Mouse (Mus musculus) ovary, postnatal 10 days (tissue): ENCODE data around the gene Dus1l.
"Not testable (repeated sequence)": the region's sequence is repeated elsewhere in the genome, so short reads cannot be mapped to it uniquely, and the experiment has no call there.

ENCODE experiments used
- DNase-seq: peaks from one replicate; pipeline ENCODE4 v3.0.0; 2022; ENCODE audit warnings: low spot score

Gene Dus1l

DNA sequence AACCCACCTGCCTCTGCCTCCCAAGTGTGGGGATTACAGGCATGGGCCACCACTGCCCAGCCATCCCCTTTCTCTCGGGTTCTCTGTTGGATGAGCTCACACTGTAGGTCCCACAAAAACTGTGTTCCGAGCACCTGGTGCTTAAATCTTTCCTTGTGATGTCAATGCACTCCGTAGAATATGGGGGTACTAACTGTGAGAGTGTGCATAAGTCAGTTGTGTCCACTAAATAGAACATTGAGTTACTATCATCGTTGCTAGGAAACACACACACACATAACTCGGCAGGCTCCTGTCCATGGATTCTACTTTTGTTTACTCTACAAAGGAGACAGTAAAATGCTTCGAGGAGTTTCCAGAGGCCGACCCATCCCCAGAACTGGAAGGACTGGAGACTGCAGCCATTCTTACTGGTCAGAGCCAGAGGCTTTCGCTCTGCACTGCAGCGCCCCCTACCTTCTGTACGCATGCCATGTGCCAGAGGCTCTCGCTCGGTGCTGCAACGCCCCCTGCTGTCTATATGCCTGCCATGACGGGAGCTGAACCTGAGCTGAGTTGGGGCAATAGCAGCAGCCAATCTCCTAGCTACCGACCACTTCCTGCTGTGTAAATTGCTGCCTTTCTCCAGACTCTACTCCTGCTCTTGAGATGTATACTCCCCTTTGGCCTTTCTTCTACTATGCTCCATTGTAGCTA lies 20.3 kb downstream of the Dus1l start:
- peak; percentile 96 for DNase-seq

DNA sequence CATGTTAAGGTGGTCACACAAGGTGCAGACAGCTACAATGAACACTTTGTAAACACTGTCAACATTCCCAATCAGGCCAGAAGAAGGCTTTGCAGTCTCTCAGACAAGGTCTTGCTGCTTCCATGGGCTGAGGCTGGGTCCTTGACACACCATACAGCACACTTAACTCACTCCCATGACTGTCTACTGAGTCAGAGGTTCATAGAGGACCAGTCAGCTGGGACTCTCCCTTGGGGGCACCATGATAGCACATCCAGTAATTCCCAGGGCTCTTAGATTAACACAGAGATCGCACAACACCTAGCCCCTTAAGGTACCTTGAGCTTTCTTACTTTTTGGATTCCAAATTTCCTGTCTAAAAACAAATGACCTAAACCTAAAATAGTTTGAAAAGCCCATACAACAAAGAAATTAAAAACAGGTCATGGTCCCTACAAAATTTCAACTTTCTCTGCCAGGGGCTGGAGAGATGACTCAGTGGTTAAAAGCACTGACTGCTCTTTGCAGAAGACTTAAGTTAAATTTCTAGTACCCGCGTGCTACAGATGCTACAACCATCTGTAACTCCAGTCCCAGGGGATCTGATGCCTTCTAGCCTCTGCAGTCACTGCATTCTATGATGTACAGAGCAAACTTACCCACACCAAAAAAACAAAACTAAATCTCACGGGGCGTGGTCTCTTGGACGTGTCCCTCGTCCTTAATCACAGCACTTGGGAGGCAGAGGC lies 22.6 kb downstream of the Dus1l start:
- no peak for DNase-seq

DNA sequence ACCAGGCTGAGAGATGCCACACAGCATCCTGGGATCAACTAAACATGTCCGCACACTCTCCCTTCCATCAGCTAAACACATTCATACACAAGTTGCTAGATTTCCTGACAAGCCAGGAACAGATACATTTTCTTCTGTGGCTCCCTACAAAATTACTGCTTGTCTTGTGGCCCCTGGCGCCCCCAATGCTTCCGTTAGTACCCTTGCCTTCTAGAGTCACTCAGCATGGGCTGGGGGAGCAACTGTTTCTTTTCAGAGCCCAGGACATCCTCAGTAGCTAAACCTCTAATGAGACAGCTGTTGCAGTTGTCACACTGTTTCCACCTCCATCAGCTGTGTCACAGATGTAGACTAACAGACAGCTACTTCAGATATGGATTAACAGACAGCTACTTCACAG lies 23.5 kb downstream of the Dus1l start:
- DNase-seq: no peak

DNA sequence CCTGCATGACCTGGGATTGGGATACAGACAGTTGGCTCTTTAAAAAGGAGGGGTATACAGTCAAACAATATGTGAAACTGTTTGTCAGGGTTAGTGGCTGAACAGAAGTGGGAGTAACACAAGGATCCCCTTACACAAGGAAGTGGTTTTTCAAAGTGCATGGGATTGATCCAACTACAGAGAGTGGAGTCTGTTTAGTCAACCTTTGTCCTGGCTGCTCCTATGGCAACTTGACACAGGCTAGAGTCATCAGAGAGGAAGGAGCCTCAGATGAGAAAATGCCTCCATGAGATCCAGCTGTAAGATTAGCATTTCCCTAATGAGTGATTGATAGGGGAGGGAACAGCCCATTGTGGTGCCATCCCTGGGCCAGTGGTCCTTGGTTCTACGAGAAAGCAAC lies 28.0 kb downstream of the Dus1l start:
- DNase-seq: no peak

DNA sequence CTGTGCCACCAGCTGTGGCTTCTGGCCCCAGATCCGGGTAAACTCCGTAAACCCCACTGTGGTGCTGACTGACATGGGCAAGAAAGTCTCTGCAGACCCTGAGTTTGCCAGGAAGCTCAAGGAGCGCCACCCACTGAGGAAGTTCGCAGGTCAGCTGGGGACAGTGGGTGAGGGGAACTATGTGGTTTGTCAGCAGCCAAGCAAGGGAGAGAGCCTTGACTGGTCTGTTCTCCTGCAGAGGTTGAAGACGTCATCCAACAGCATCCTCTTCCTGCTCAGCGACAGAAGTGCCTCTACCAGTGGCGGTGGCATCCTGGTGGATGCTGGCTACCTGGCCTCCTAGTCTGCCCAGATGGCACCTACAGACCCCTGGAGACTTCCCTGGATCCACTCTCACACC lies 29.2 kb downstream of the Dus1l start:
- not testable (repeated sequence) for DNase-seq

DNA sequence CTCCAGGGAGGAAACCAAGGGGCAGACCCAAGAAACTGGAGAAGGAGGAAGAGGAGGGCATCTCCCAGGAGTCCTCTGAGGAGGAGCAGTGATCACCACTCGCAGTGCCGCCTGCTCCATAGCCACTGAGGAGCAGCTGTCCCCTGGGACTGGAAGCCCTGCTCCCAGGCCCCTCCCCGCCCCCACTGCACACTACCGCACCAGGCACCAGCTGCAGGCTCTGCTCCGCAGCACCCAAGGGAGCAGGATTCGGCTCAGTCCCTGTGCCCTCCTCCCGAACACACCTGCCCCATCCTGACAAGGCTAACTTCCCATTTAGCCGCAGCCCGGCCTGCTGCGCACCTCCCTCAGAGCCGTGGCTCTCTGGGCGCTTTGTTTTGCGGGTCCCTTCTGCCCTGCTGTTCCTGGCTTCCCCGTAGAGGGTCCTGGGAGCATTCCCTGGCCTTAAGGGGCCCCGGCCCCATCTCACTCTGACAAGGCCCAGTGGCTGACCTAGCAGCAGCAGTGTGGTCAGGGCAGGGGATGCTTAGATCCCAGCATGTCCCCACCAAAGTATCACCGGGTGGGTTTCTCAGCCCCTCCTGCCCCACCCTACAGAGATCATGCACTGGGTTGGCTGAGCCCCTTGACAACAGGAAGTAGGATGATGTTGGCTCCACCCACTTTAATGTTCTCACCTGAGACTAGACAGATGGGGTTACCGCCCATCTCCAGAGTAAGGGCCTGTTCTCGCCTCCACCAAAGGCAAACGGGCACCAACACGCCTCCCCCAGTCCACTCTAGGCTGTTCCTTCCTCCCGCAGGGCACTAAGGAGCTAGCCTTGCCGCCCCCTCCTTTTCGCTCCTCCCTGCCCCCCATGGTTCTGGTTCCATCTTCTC lies 32.8 kb downstream of the Dus1l start:
- DNase-seq: not testable (repeated sequence)

DNA sequence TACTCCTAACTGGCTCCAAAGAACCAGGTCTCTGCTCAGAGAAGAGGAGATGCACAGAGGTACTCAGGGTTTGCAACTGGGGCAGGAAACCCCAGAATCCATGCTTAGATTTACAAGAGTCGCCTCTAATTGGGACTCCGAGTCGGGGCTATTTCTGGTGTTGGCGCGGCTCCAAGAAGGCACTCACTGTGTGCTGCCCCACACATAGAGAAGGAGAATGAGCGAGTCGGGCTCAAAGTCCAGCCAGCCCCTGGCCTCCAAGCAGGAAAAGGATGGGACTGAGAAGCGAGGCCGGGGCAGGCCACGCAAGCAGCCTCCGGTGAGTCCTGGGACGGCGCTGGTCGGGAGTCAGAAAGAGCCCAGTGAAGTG lies 33.5 kb downstream of the Dus1l start, which contains the start of gene Hmga1b:
Gene Hmga1b (plus strand): TSS at position 123 of the 370 bp plus-strand sequence.
- DNase-seq: not testable (repeated sequence)

DNA sequence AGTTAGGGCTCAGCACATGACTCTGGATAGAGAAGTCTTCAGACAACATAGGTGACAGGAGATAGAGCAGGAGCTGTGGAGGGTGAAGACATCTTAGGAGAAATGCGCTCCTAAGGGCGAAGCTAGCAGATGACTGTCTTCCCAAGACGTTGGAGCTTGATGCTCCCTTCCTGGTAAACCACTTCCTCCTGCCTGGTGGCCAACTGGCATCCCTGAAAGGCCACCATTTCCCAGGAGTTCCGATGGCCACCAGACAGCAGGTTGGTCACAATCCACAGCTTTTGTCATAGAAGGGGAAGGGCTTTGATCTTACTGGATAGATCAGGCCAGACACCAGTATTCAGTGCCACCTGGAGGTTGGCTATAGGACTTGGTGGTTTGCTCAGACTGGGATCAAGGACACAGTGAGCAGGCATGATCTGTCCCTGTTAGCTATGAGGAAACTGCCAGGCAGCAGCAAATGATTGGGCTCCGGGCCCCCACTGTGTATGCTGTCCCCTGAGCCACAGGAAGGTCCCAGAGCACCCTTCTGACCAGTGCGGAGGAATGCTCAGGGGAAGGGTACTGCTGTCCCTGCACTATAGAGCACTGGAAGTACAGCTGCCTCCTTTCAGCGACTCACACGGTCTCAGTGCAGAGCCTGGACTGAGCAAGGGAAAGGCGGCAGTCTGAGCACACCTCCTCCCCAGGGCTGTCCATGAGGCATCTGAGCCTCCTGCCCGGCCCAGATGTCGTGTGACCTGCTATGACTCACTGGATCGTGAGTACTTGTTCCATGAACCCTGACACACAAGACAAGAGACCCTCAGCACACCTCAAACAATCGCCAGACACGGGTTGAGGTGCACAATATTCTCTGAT lies 34.2 kb downstream of the Dus1l start:
- DNase-seq: no peak

DNA sequence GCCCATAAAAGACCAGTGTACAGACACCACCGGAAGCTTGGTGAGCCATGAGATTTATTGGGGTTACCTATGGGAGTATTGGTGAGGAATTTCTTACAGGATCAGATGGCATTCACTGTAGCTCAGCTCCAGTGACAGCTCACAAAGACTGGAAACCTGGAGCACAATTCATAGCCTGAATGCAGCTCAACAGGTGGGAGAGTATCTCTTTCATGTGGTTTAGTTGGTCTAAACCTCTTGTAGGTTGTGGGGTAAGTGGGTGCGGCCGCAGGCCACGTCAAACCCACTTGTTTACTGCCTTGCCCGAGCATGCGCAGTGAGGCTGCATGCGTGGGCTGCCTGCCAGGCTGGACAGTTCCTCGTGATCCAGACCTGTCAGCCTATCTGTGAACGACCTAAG lies 36.0 kb downstream of the Dus1l start:
- no peak for DNase-seq

DNA sequence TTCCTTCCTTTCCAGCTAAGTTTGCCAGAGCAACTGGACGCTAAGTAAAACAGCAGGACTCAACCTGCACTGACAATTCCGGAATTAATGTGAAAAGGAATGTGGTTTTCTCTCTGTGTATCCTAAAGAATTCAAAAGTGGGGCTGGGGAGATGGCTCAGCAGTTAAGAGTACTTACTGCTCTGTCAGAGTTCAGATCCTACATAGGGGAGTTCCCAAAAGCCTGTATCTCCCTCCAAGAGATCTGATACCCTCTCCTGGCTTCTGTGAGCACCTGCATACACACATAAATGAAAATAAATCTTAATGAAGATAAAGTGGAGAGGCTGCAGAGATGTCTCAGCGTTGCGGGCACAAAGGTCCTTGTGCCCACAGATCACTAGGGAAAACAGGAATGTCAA lies 44.6 kb downstream of the Dus1l start:
- no peak for DNase-seq

DNA sequence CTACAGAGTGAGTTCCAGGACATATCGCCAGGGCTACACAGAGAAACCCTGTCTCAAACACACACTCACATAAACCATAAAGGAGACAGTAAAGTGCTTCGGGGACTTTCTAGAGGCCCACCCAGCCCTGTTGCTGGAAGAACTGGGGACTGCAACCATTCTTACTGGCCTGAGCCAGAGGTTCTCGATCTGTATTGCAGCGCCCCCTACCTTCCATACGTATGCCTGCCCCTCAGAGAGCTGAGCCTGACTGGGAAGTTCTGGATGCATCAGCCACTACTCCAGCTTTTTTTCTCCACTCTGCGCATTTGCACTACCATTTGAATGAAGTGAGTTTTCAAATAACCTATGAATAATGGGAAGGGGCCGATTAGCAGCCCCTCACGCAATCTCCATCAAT lies 46.8 kb downstream of the Dus1l start:
- no peak for DNase-seq

DNA sequence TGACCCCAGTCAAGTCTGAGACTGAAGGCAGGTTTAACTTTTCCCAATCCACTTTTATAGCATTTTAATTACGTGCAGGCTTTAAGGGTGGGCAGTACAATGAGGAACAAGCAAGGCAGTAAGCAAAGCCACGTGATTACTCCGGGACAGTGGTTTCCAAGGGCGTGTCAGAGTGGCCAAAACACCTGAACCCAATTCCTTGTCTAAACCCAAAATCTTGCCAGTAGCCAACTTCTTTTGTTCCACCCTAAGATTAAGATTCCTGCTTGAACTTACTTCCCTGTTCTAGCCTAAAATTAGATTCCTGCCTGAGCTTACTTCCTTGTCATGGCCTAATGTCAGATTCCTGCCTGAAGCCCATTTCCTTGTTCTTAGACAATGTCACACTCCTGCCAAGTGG lies 48.2 kb downstream of the Dus1l start:
- no peak for DNase-seq

DNA sequence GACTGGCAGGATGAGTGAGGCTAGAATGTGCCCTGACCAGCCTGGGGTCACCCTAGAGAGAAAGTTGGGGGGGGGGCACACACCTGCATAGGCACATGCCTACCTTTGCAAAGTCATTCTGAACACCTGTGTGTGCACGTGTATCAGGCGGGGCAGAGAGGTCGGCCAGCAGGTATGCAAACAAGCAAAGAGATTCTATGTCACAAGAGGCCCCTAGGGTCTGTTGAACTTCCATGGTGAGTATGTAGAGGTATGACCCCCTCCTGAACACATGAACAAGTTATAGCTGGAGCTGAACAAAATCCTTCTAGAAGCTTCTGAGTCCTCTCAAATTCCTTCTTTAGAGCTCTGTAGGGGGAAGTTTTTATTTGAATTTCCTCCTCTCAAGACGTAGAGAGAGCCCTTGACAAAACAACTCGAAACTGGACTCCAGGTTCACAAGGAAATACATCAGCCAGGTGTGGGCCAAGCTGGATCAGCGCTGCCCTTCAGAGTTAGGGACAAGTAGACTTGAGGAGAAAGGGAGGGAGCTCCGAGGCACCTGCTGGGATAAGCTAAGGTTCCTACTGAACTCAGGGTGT lies 52.0 kb downstream of the Dus1l start:
- no peak for DNase-seq

DNA sequence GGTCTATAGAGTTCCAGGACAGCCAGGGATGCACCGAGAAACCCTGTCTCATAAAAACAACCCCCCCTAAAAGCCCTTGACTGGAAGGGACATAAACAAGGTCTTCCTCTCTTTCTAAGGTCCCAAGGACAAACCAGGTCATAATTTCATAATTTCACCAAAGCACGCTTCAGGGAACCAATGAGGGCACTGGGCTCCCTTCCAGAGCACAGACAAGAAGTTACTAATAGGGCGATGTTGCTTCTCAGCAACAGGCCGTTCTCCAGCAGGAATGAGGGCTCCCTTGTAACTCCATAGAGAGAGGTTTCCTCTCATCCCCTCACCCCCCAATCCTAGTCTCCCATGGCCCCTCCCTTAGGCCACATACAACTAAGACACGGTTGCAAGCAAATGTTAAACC lies 55.2 kb downstream of the Dus1l start:
- no peak for DNase-seq
